Mouse (Mus musculus) adrenal gland, postnatal 25 days (tissue): ENCODE measurements around the gene Tent4a. TPM values are rescaled to one million over a fixed set of nuclear protein-coding genes. Genes with fewer than 3 reads are reported as not detected.

Experiments
- DNase-seq: peaks from one replicate; pipeline ENCODE4 v3.0.0; 2021; ENCODE audit warnings: mixed read lengths
- total RNA-seq: library from RNA; stranded (reverse); gene quantifications from 2 replicates; pipeline ENCODE4 v1.2.3, GENCODE M21; 2021

Tent4a gene
- total RNA-seq, 1 experiment from 2014 or later = 25.4 TPM

DNA sequence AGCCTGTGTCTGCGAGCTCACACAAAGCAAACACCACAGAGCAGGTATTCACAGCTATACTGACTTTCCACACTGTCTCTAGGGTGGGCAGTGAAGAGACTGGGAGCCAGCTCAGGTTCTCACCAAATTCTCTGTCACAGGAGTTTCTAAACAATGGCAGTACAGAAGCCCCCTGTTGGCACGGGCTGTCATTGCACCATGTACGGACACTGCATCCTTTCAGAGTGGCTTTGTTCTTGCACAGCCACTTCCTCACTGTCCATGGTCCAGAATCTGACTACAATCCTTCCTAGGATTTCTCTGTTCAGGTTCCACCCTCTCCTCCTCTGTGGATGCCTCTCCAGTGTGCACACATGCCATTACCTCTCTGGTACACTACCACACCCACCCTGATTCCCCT, 10.6 kb upstream of the Tent4a start:
- peak; percentile 53 for DNase-seq

DNA sequence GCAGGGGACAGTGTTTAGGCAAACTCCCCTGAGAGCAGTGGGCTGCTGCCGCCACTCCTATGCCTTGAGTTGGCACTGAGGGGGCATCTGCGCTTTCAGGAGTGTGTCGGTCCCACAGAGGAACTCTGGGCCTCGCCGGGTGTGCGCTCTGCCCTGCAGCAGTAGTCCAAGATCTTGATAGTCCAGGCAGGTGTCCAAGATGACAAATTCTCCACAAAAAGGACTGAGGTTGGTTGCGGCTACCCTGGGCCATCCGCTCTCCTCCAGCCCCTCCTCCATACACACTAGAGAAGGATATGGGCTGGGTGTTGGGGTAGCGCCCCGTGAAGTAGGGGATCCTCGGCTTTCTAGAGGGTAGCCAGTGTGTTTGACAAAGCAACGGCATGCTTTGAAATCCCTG, 9.2 kb upstream of the Tent4a start:
- DNase-seq = no peak

DNA sequence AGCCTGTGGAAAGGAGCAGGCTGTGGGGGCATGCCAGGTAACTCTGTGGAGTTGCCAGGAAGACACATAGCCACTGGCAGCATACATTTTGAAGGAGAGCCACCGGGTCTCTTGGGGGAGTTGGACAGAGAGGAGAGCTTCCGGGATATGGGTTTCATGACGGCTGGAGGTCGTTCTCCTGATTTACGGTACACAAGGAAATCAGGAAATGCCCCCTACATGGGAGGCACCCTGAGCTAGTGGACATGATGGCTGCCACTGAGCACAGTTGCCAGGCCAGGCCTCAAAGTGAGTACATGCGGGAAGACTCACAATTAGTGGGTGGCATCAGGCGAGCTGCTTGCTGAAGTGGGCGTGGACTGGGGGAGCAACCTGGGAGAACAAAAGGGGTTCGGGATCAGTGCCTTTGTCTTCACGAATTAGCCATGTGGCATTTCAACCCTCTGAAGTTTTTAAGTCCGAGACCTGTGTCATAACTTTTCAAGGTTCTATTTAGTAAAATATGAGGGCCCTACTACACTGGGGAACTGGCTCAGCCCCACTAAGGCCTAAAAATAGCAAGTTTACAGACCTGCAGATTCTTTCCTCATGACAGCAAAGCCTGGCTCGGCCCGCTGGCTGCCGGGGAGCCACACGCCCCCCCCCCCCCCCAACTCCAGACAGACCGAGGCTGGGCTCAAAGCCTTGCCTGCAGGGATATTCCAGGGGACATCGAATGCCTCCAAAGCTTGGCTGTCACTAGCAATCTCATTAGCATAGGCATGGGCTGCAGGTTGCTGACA, 8.3 kb upstream of the Tent4a start:
- DNase-seq = no peak

DNA sequence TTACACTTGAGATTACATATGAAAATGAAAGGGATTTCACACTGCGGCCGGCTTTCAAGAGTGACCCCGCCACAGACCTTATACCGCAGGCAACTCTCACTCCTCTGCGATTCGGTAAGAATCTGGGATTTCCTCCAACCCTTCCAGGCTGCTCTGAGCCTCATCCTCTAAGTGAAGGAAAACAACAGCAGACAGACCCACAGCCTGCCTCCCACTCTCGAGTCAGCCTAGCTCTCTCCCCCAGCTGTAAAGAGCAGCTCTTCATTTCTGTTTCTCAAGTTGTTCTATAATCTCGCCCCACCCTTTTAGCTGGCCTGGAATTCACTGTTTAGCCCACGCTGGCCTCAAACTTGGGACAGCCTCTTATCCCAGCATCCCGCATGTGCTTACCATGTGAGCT, 7.4 kb upstream of the Tent4a start:
- no peak for DNase-seq

DNA sequence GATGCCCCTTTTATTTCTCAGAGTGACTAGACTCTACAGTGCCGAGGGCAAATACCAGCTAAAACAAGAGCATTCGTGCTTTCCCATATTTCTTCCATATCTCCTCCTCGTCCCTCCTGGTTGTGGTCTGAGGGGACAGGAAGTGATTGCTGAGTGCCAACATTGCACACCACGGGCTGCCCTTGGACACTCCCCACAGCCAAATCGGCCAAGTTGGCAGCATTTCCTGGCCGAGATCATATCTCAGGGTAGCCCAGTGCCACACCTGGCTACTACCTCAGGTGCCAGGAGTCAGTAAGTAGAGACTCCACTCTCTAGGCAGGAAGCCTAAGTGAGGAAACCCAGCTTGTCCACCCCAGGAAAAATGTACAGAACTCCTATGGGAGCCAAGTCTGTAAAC, 6.8 kb upstream of the Tent4a start:
- DNase-seq = peak; percentile 28

DNA sequence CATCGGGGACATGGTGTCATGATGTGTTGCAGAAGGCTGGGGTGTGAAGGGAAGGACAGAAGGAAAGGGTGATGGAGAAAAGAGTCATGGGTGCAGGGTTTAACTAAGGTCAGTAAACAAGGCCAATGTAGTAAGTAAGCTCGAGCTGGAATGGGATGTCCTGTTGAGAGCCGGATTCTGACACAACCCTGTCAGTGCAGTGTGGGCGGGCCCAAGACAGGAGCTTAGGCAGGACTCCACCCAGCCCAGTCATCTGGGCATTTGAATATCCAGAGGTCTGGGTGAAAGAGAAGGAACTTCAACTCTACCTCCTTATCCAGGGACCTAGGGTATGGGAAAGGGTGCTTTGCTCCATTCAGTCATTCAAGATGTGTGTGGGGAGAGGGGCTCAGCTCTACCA, 3.9 kb upstream of the Tent4a start:
- DNase-seq = peak; percentile 64

DNA sequence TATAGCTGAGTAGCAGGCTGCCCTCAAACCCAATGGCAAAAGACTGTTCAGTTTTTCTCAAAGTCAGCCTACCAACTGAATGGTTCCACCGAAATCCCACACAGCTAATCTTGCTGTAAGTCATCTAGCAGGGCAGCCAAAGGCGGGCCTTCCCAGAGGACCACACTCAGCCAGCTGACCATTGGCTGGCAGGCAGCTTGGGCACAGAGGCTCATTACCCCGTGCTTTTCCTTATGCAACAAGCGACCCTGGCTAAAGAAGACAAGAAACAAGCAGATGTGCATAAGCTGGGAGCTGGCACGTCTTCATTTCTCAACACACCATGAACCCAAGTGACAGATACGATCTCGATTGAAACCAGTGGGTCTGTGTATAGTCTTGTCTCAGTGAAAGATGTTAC, 2.9 kb upstream of the Tent4a start:
- DNase-seq = no peak

DNA sequence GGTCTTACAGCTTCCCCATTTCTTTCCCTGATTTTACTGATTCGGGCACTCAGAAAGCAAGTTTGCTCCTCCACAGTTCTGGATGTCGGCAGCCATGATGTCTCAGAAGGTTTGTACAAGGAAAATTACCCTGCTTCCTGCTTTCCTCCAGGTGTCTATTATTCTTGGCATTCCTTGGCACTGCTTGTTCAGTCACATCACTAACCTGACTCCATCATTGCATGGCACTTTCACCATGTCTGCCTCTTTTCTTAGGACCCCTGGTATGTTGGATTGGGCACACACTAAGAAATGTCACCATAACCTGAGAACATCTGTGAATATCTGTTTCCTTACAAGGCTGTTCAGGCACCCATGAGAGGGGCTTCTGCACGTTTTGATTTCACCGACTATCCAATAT, 1.6 kb upstream of the Tent4a start:
- DNase-seq = no peak

DNA sequence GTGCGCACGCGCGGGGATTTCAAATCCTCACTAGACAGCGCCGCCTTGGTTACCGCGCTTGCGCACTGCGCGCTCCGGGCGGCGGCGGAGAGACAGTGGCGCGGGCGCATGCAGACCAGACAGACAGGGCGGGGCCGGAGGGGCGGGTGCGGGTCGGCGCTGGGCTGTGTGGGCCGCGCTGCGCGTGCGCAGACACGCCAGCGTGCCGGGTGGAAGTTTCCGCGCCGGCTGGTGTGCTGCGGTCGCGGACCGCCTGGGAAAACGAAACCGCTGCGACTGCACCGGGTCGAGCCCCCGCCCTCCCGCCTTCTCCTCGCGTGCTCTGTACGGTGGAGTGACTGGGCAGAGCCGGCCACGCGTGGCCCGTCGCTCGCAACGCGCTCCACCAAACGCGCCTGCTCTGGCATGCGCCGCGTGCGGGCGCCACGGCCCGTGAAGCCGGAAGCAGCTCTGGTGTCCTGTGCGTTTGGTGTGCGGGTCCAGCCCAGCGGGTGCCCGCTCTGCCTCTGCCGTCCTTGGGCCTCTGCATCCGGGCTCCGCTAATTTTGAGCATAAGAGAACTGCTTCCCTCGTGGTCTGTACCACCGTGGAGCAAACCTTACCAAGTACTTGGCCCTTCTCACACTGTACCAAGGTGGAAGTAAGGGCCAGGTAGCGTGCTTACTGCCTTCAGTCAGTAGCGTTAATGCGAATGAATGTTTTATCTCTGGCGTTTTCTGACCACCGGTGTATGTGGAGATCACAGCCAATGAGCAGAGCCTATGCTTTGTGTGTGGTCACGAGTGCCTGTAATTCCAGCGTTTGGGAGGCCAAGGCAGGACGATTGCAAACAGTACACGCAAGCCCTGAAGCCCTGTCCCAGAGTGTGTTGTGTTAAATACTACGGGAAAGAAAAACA, 486 bp upstream of the Tent4a start:
- DNase-seq = peak; percentile 99

DNA sequence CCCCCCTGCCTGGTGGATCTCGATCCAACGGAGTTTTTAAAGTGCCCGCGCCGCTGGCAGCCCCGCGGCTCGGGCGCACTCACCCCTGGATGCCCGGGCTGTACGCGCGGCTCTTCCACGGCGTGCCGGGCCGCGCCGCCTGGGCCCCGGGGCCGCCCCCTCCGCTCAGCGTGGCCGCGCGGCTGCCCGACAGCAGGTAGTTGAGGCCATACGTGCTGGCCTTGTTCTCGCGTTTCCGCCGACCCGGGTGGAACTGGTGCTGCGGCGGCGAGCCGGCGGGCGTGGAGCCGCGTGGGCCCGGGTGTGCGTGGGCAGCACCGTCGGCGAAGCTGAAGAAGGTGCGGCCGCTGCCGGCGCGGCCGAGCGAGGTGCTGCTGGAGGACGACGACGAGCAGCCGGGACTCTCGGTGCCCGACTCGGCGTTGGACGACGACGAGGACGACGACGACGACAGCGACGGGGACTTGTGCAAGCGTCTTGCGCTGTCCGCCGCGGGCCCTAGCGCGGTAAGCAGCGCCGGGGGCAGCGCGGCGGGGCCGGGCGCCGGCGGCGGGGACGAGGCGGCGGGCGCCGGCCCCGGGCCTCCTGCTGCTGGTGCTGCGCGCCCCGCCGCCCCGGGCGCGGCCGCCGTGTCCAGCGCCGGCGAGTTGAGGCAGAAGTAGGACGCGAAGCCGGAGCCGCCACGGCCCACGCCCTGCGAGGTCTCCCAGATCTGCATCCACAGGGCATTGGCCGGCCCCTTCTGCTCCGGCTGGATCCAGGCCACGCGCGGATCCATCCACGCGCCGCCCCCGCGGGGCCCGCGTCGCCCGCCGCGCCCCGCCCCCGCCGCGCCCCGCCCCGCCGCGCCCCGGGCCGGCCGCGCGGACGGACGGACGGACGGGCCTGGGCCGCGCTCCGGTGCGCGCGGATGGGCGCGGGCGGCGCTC, 748 bp downstream of the Tent4a start, which contains the start of gene Nsun2:
Gene Nsun2, plus strand, starts transcription at position 342 of the 929 bp plus-strand sequence.
- DNase-seq = peak; percentile 66

DNA sequence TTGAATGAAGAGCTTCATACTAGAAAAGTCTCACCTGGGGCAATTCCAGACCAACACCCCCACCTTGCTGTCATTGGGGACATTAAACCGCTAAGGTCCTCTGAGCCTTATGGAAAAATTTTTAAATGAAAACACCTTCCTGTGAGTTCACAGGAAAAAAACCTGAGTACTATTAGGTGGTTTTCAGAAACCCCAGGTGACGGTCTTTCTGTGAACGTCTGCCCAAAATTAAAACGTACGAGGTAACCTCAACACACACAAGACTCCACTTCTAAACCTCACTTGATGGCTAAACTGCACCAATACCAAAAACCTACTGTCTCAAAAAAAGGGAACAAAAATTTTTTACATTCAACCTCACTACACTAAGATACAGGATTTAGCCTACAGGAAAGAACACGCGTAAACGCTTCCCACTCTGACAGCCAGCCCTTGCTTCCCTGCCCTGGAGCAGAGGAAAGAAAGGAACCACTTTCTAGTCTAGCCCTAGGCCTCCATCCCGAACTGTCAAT, 1.5 kb downstream of the Tent4a start:
- no peak for DNase-seq

DNA sequence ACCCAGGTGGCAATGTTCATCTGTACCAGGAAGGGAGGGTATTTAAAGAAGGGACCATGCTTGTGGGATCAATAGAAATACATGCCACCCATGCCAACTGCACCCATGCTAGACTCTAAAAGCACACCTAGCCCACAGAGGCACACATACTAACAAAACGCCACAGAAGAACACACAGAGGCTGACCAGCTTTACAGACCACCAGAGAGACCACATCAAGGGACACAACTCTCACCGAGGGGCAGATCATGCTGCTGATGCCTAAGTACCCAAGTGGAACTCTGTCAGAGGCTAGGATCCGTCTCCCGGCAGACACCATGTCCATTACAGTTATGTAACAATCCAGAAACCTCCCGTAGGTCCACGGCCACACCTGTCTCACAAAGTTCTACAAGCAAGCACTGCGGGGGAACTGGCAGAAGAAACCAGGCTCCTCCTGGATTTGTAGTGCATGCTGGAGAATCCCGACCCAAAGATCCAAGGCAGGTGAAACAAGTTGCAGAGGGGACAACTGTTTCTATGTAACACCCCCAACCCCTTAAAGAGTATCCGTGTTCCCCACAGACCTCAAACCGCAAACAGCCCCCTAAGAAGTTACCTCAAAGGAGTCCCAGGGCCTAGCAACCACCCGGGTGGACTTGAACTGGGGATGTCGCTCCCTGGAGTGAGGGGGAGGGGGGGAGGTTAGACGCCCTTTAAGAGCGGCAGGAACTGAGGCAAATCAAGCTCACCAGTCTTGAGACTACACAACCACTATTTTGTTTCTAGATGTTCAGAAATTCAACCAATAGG, 2.1 kb downstream of the Tent4a start:
- DNase-seq = no peak

DNA sequence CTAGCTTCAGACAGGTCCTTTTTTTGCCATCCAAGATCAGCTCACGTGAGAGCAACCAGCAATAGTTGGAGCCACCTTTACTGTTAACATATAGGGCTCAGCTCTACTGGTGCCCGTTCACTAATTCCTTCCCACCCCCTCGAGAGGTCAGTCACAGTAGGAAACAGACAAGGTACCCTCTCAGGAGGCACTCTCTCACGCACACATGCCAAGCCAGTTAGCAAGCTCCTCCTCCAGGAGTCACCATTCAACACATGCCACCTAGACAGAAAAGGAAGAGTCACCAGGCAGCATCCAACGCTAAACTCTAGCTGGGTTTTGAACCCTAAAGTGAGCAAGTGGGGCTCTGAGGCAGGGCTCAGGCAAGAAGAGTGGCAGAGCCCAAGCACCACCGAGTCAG, 3.0 kb downstream of the Tent4a start:
- DNase-seq = no peak

DNA sequence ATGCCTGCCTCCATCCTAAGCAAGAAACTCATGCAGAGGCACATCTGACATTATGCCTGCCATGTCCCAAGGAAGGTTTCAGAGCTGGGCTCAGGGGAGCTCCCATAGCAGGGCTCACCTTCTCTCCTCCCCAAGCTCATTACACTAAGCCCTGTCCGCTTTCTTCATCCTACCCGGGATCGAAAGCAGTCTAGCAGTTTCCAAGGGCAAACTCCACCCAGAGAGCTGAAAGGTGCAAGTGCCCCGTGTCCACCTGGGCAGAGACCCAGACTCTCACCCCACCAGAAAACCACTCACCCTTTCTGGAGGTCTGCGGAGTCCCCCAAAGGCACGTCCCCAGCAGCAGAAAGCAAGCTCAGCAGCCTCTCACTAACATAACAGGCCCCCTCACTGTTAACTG, 3.5 kb downstream of the Tent4a start:
- no peak for DNase-seq

DNA sequence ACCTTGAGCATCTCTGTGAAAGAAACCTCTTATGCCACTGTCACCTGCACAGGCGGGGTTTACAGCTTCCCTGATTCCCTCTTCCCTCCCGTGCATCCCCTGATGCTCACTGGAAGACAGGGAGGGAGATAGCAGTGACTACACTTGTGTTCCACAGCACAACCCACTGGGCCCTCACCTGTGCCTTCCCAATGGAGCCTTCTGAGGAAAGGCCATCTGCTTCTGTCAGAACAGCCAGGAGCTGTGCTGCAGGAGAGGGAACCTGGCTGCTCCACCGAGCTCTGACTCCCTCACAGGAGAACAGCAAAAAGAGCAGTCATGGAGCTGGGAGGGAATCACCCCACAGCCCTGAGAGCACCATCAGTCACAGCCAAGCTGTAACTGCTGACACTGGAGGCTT, 4.3 kb downstream of the Tent4a start:
- DNase-seq = no peak

DNA sequence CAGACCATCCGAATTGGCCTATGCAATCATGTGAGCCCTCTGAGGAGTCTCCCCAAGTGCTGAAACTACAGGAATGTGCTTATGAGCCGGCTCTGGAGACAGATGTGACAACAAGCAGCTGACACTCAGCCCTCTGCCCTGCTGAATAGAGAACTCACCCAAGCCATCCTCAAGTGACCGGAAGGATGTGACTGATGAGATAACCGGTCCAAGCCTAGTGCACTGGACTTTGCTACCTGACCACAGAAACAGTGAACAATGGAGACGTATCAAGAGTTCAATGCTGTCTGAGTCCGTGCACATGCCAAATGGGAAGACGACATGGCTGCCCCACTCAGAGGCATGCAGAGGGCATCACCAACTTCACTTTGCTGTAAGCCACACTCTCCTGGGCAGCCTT, 5.9 kb downstream of the Tent4a start:
- DNase-seq = no peak

DNA sequence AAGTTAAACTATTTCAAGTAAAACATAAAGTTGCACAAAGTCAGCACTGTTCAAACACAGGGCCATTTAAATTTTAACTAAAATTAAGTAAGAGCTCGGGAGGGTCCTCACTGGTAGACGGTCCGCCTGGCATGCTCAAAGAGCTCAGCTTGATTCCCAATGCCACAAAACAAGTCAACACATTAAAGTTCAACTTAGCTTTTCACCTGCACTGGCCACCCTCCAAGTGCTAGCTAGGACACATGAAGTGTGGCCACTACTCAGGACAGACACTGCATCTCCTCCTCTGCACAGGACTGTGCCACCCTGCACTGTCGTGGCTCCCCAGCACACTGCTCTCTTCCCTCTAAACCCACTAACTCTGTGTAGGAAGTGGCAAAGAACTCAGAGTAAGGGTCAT, 8.6 kb downstream of the Tent4a start:
- DNase-seq = no peak

DNA sequence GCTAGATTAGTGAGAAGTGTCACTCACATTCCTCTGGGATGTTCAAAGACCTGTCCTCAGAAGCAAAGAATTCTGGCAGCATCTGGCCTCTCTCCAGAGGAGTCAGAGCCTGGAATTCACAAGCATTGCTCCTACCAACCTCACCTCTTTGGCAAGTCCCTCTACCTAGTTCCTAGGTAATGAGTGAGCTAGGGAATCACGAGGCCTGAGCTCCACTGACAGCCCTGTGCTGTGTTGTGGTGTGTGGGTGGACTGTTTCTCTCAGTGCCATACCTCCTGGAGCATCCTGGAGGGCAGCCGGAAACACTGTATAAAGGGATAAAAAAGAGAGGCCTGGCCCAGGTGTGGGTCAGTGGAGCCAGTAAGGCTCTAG, 10.3 kb downstream of the Tent4a start:
- no peak for DNase-seq

DNA sequence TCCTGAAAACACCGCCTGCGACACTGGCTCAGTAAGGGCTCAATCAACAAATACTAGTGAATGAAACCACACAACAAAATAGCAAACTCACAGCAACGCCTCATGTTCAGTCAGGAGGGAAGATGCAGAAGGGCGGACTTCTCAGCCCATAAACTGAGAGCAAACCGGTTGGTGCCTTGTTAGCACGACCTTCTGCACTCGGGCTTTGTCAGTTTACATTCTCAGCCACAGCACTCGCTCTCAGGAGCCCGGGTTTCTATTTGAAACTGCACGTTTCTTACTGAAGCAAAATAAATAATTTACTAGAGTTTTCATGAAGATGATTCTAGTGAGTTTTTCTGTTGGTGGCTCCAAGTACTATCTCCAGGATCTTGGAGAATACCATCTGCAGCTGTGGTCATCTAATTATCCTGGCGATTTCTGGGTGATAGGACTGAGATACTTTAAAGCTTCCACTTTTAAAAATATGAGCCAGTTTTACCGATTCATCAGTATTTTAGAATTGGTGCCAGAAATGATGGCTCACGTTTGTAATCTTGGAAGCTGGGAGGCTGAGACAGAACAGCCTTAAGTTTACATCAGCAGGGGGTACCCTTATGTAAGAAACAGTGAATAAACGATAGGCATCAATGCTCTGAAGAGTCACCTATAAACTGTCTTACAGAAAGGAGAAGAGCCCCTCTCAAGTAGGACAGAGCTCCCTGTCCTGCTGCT, 10.8 kb downstream of the Tent4a start:
- no peak for DNase-seq

DNA sequence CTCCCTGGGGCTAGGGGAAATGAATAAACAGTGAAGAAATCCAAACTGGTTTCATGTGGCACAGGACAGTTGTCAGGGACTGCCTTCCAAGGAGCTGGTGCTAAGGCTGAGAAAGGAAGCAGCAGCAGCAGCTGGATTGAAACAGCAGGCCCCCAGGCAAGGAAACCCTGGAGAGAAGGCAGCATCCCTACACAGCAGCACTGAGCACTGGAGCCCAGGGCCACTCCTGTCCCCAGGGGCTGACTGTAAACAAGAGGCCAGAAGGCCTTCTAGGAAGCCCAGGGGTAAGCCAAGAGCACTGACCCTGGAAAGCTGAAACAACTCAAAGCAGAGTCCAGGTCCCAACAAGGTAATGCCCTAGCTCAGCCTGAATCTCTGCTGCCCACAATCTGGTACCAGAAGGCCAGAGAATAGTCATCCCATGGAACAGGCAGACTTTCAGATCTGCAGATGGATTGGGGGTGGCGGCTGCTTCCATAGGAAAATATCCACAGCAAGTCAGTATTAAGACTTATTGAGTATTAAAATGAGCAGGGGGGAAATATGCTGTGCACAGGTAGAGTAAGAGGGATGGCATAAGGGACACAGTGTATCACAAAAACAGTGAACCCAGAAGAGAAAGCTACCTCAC, 12.1 kb downstream of the Tent4a start:
- no peak for DNase-seq
